Comparison of ENCODE assay signal across 20 mouse cellular contexts in genomic region chr17:62657051-62657450, GRCm38 (mm10).
DNase-seq lines count a peak whose midpoint lies in the region; ATAC-seq and TF ChIP-seq lines count a peak whose summit lies in the region.
"Had no signal": no experiment of that assay in that cellular context is flagged by ENCODE, and none has a peak within 500 bp of the region (broad histone marks: within the 10 kb centered on the region; RNA-seq: fewer than 3 reads in every experiment).

No protein-coding gene starts in this region.

- H3K4me2 ChIP-seq in lung, postnatal 0 days (replicated peaks; ENCODE audit: low read depth, low read length), result peak overlapping the region; percentile 49
- H3K4me2 ChIP-seq in liver, embryonic 12.5 days, result 0 out of 2 replicates have a peak overlapping the region, but pooled peaks have one; percentile 12
- H3K4me2 ChIP-seq in hindbrain, embryonic 12.5 days (replicated peaks), result no peak overlapping the region
- H3K4me2 ChIP-seq: intestine, embryonic 15.5 days; liver, embryonic 13.5 days had no signal

- H3K4me3 ChIP-seq in liver, adult 2 months (ENCODE audit: insufficient read depth, low read depth, low read length), result peak overlapping the region; percentile 35; the same call in 1 of the 2 replicates
- H3K4me3 ChIP-seq in lung, postnatal 0 days (ENCODE audit: low read depth, low read length), result peak overlapping the region; percentile 17; the same call in 1 of the 2 replicates
- no peak overlapping the region for H3K4me3 ChIP-seq in liver, embryonic 12.5 days
- H3K4me3 ChIP-seq in hindbrain, embryonic 12.5 days, result no peak overlapping the region
- H3K4me3 ChIP-seq: erythroblast, embryonic 14.5 days; intestine, embryonic 15.5 days; liver, embryonic 13.5 days had no signal

- TF ChIP-seq POLR2A in liver, adult 2 months (IDR thresholded peaks at IDR 0.05; ENCODE audit: extremely low read depth, insufficient read depth, low read length), result no peak

- H3K79me2 ChIP-seq in liver, adult 2 months (ENCODE audit: control insufficient read depth, insufficient read depth, low read length), result no peaks in the 10 kb centered on the region

- no peak for DNase-seq in liver, adult 2 months (ENCODE audit: extremely low read depth, low read depth, low spot score)
- DNase-seq in liver, result no peak
- no peak for DNase-seq in lung, postnatal 0 days (ENCODE audit: low spot score)
- no peak for DNase-seq in lung, postnatal 4 days
- DNase-seq in urinary bladder, postnatal 10 days (ENCODE audit: low spot score), result no peak
- DNase-seq: adrenal gland, postnatal 25 days; cerebellum, adult 18-20 months; gastrocnemius, postnatal 10 days; kidney, adult 2 months; kidney, postnatal 4 days; layer of hippocampus, postnatal 36 days; liver, embryonic 13.5 days; thymus, adult 2 months; thymus, postnatal 36 days had no signal

- no peaks in the 10 kb centered on the region for H3K36me3 ChIP-seq in liver, adult 2 months (ENCODE audit: control insufficient read depth, insufficient read depth, low read length)
- no peaks in the 10 kb centered on the region for H3K36me3 ChIP-seq in lung, postnatal 0 days (ENCODE audit: insufficient read depth, low read length)
- H3K36me3 ChIP-seq in liver, embryonic 12.5 days, result no peaks in the 10 kb centered on the region
- no peaks in the 10 kb centered on the region for H3K36me3 ChIP-seq in hindbrain, embryonic 12.5 days
- H3K36me3 ChIP-seq: intestine, embryonic 15.5 days; liver, embryonic 13.5 days had no signal

- H3K4me1 ChIP-seq in liver, adult 2 months (ENCODE audit: control insufficient read depth, insufficient read depth, low read length), result peaks cover 10% of the 10 kb centered on the region
- no peaks in the 10 kb centered on the region for H3K4me1 ChIP-seq in lung, postnatal 0 days (ENCODE audit: insufficient read depth, low read depth, low read length)
- 0 out of 2 replicates have a peak, but pooled peaks cover 3% of the 10 kb centered on the region for H3K4me1 ChIP-seq in liver, embryonic 12.5 days
- H3K4me1 ChIP-seq in hindbrain, embryonic 12.5 days, result peaks cover 23% of the 10 kb centered on the region
- H3K4me1 ChIP-seq: liver, embryonic 13.5 days had no signal

- 46% methylated on average over 7 of the region's 7 CpGs for WGBS in liver, adult 2 months
- 46% methylated on average over 7 of the region's 7 CpGs for WGBS in lung, postnatal 0 days
- WGBS in liver, embryonic 12.5 days (ENCODE audit: insufficient replicate concordance), result 67% methylated on average over 7 of the region's 7 CpGs
- WGBS in hindbrain, embryonic 12.5 days, result 83% methylated on average over 7 of the region's 7 CpGs

- H3K27me3 ChIP-seq in liver, adult 2 months (ENCODE audit: control insufficient read depth, insufficient read depth, low read length), result no peaks in the 10 kb centered on the region
- no peaks in the 10 kb centered on the region for H3K27me3 ChIP-seq in lung, postnatal 0 days (replicated peaks; ENCODE audit: insufficient read depth, low read length)
- no peaks in the 10 kb centered on the region for H3K27me3 ChIP-seq in liver, embryonic 12.5 days (replicated peaks)
- no peaks in the 10 kb centered on the region for H3K27me3 ChIP-seq in hindbrain, embryonic 12.5 days
- H3K27me3 ChIP-seq: intestine, embryonic 15.5 days; liver, embryonic 13.5 days had no signal

- TF ChIP-seq EP300 in lung, postnatal 0 days (IDR thresholded peaks at IDR 0.05), result no peak

- no peak for TF ChIP-seq CTCF in liver, adult 2 months (IDR thresholded peaks at IDR 0.05; ENCODE audit: low read depth, low read length)
- TF ChIP-seq CTCF in lung, postnatal 0 days (IDR thresholded peaks at IDR 0.05), result no peak

- peak overlapping the region; percentile 58; the same call in 1 of the 2 replicates for H3K9ac ChIP-seq in liver, adult 2 months (ENCODE audit: low read depth, low read length)
- H3K9ac ChIP-seq in lung, postnatal 0 days (replicated peaks; ENCODE audit: low read depth), result no peak overlapping the region
- H3K9ac ChIP-seq in liver, embryonic 12.5 days, result no peak overlapping the region
- H3K9ac ChIP-seq in hindbrain, embryonic 12.5 days, result no peak overlapping the region
- H3K9ac ChIP-seq: intestine, embryonic 15.5 days; liver, embryonic 13.5 days had no signal

- ATAC-seq in lung, postnatal 0 days, result no peak
- no peak for ATAC-seq in liver, embryonic 12.5 days
- no peak for ATAC-seq in hindbrain, embryonic 12.5 days (ENCODE audit: low FRiP score)
- ATAC-seq: CD4-positive, CD25-positive, alpha-beta regulatory T cell, adult 4 months; hindbrain, postnatal 0 days; intestine, embryonic 15.5 days had no signal

- no peaks in the 10 kb centered on the region for H3K9me3 ChIP-seq in lung, postnatal 0 days (ENCODE audit: low read length)
- no peaks in the 10 kb centered on the region for H3K9me3 ChIP-seq in liver, embryonic 12.5 days (replicated peaks)
- H3K9me3 ChIP-seq in hindbrain, embryonic 12.5 days (replicated peaks), result no peaks in the 10 kb centered on the region
- H3K9me3 ChIP-seq: intestine, embryonic 15.5 days; liver, embryonic 13.5 days had no signal

- no peak overlapping the region for H3K27ac ChIP-seq in liver, adult 2 months (replicated peaks; ENCODE audit: insufficient read depth, low read depth, low read length)
- H3K27ac ChIP-seq in lung, postnatal 0 days (ENCODE audit: low read length), result no peak overlapping the region
- no peak overlapping the region for H3K27ac ChIP-seq in liver, embryonic 12.5 days
- H3K27ac ChIP-seq in hindbrain, embryonic 12.5 days, result no peak overlapping the region
- H3K27ac ChIP-seq: hindbrain, postnatal 0 days; intestine, embryonic 15.5 days; liver, embryonic 13.5 days had no signal

Comparison
In these comparisons a context has a peak if more than half of its experiments do, and no peak if none do; other contexts are left out.
1. H3K4me3 ChIP-seq: peak in liver, adult 2 months (single experiment) and lung, postnatal 0 days (single experiment); none in liver, embryonic 12.5 days (single experiment) and hindbrain, embryonic 12.5 days (single experiment).